Mouse (Mus musculus): Measurements from ENCODE around the gene Il16.

Gene Il16

GRCm38 (mm10) chr7:83645476-83645875 lies 100.0 kb downstream of the Il16 start:
- DNase-seq (ENCODE audit: low spot score in 2 of 2) = peak; percentile 85 to 86

GRCm38 (mm10) chr7:83644761-83645160 lies 100.8 kb downstream of the Il16 start:
- no peak for DNase-seq (ENCODE audit: low spot score in 2 of 2)

GRCm38 (mm10) chr7:83643581-83643980 lies 101.9 kb downstream of the Il16 start:
- DNase-seq (ENCODE audit: low spot score in 2 of 2) = no peak

GRCm38 (mm10) chr7:83641163-83641562 lies 104.4 kb downstream of the Il16 start:
- no peak for DNase-seq (ENCODE audit: low spot score in 2 of 2)

GRCm38 (mm10) chr7:83640581-83640980 lies 104.9 kb downstream of the Il16 start:
- DNase-seq (ENCODE audit: low spot score in 2 of 2) = no peak

GRCm38 (mm10) chr7:83639084-83639483 lies 106.4 kb downstream of the Il16 start:
- DNase-seq (ENCODE audit: low spot score in 2 of 2) = peak; percentile 74 to 77

- DNase-seq (ENCODE audit: low spot score in 2 of 2) = no peak
Observed at GRCm38 (mm10) chr7:83637781-83638583, 107.5 kb downstream of the Il16 start.

- no peak for DNase-seq (ENCODE audit: low spot score in 2 of 2)
Observed at GRCm38 (mm10) chr7:83636425-83636824, 109.1 kb downstream of the Il16 start.

- DNase-seq (ENCODE audit: low spot score in 2 of 2) = no peak
Observed at GRCm38 (mm10) chr7:83635726-83636125, 109.8 kb downstream of the Il16 start.

- no peak for DNase-seq (ENCODE audit: low spot score in 2 of 2)
Observed at GRCm38 (mm10) chr7:83633856-83634255, 111.7 kb downstream of the Il16 start.

GRCm38 (mm10) chr7:83632682-83633120 lies 112.8 kb downstream of the Il16 start:
- no peak for DNase-seq (ENCODE audit: low spot score in 2 of 2)

- DNase-seq (ENCODE audit: low spot score in 2 of 2) = peak; percentile 93 to 94
Observed at GRCm38 (mm10) chr7:83631828-83632681, 113.5 kb downstream of the Il16 start, which contains the start of gene Stard5. TSS of gene Stard5 (plus strand) at chr7:83631959.

- DNase-seq (ENCODE audit: low spot score in 2 of 2) = no peak
Observed at GRCm38 (mm10) chr7:83631073-83631827, 114.3 kb downstream of the Il16 start.

- DNase-seq (ENCODE audit: low spot score in 2 of 2) = no peak
Observed at GRCm38 (mm10) chr7:83627369-83627768, 118.2 kb downstream of the Il16 start.

GRCm38 (mm10) chr7:83626557-83627257 lies 118.8 kb downstream of the Il16 start:
- DNase-seq (ENCODE audit: low spot score in 2 of 2) = no peak

GRCm38 (mm10) chr7:83624065-83624464 lies 121.5 kb downstream of the Il16 start:
- DNase-seq (ENCODE audit: low spot score in 2 of 2) = no peak

- no peak for DNase-seq (ENCODE audit: low spot score in 2 of 2)
Observed at GRCm38 (mm10) chr7:83622582-83622981, 122.9 kb downstream of the Il16 start.

GRCm38 (mm10) chr7:83618709-83619108 lies 126.8 kb downstream of the Il16 start:
- DNase-seq (ENCODE audit: low spot score in 2 of 2) = no peak

- DNase-seq (ENCODE audit: low spot score in 2 of 2) = peak; percentile 57 to 69
Observed at GRCm38 (mm10) chr7:83616268-83616667, 129.3 kb downstream of the Il16 start.

- DNase-seq (ENCODE audit: low spot score in 2 of 2) = peak; percentile 23 to 43
Observed at GRCm38 (mm10) chr7:83615815-83616214, 129.7 kb downstream of the Il16 start.

- no peak for DNase-seq (ENCODE audit: low spot score in 2 of 2)
Observed at GRCm38 (mm10) chr7:83615272-83615671, 130.3 kb downstream of the Il16 start.
